Mouse (Mus musculus) T-cell, adult 2 months (primary cell): ENCODE results near the gene Ugt1a6a.

Experiments
- DNase-seq: peaks from one replicate; pipeline ENCODE4 v3.0.0; 2022; ENCODE audit warnings: low spot score

The Ugt1a6a gene

GRCm38 (mm10) chr1:88250023-88250422 is 115.4 kb downstream of the Ugt1a6a start:
- no peak for DNase-seq

- no peak for DNase-seq
These were observed 118.5 kb downstream of the Ugt1a6a start for GRCm38 (mm10) chr1:88253106-88253505.

GRCm38 (mm10) chr1:88253540-88253939 is 118.9 kb downstream of the Ugt1a6a start:
- no peak for DNase-seq

GRCm38 (mm10) chr1:88254793-88255465 is 120.3 kb downstream of the Ugt1a6a start:
- no peak for DNase-seq

GRCm38 (mm10) chr1:88255466-88255857 is 120.9 kb downstream of the Ugt1a6a start:
- no peak for DNase-seq

- no peak for DNase-seq
These were observed 121.6 kb downstream of the Ugt1a6a start for GRCm38 (mm10) chr1:88255989-88256754.

- no peak for DNase-seq
These were observed 122.5 kb downstream of the Ugt1a6a start for GRCm38 (mm10) chr1:88256886-88257663.

- no peak for DNase-seq
These were observed 123.1 kb downstream of the Ugt1a6a start for GRCm38 (mm10) chr1:88257681-88258080.

- no peak for DNase-seq
These were observed 123.8 kb downstream of the Ugt1a6a start for GRCm38 (mm10) chr1:88258361-88258760.

GRCm38 (mm10) chr1:88258881-88259642 is 124.5 kb downstream of the Ugt1a6a start:
- DNase-seq, result no peak

- DNase-seq, result no peak
These were observed 125.0 kb downstream of the Ugt1a6a start for GRCm38 (mm10) chr1:88259643-88260024.

GRCm38 (mm10) chr1:88260114-88260513 is 125.5 kb downstream of the Ugt1a6a start:
- no peak for DNase-seq

GRCm38 (mm10) chr1:88260604-88261377 is 126.2 kb downstream of the Ugt1a6a start:
- DNase-seq, result no peak

GRCm38 (mm10) chr1:88261706-88262105 is 127.1 kb downstream of the Ugt1a6a start:
- DNase-seq, result no peak

- no peak for DNase-seq
These were observed 127.6 kb downstream of the Ugt1a6a start for GRCm38 (mm10) chr1:88262255-88262654.

- no peak for DNase-seq
These were observed 128.4 kb downstream of the Ugt1a6a start for GRCm38 (mm10) chr1:88262961-88263360.

GRCm38 (mm10) chr1:88263778-88264177 is 129.2 kb downstream of the Ugt1a6a start:
- no peak for DNase-seq

- DNase-seq, result no peak
These were observed 129.7 kb downstream of the Ugt1a6a start for GRCm38 (mm10) chr1:88264237-88264868.

GRCm38 (mm10) chr1:88264869-88265240 is 130.2 kb downstream of the Ugt1a6a start:
- DNase-seq, result no peak

- DNase-seq, result no peak
These were observed 131.5 kb downstream of the Ugt1a6a start for GRCm38 (mm10) chr1:88266123-88266522.

- DNase-seq, result no peak
These were observed 132.9 kb downstream of the Ugt1a6a start for GRCm38 (mm10) chr1:88267489-88267888.
